ENCODE assay signal across 25 mouse cellular contexts in genomic region chr9:108858792-108859527, GRCm38 (mm10). TPM values are rescaled to one million over a fixed set of nuclear protein-coding genes. Genes with fewer than 3 reads are reported as not detected.
A peak's percentile ranks its signal among the peaks of the same experiment; 100 is the strongest.
DNase-seq lines count a peak whose midpoint lies in the region; ATAC-seq and TF ChIP-seq lines count a peak whose summit lies in the region.
"Had no signal": no experiment of that assay in that cellular context is flagged by ENCODE, and none has a peak within 500 bp of the region (broad histone marks: within the 10 kb centered on the region; RNA-seq: fewer than 3 reads in every experiment).

No protein-coding gene starts in this region.

- DNase-seq in gastrocnemius, adult 18-20 months (ENCODE audit: low spot score) = peak; percentile 33
- no peak for DNase-seq in gastrocnemius, adult 8-10 months (ENCODE audit: low spot score in 2 of 2)
- DNase-seq in heart, postnatal 25 days (ENCODE audit: low spot score) = no peak
- DNase-seq in heart, postnatal 4 days = peak; percentile 48
- DNase-seq in heart, adult 11 months = no peak
- no peak for DNase-seq in liver, postnatal 0 days
- DNase-seq: adrenal gland, adult 8-10 months; adrenal gland, postnatal 36 days; B cell, adult 2 months; cerebellum, adult 2 months; cerebellum, postnatal 10 days; forebrain, postnatal 0 days; gastrocnemius, postnatal 10 days; kidney, adult 18-20 months had no signal

- H3K4me1 ChIP-seq in heart, embryonic 13.5 days = peaks cover 21% of the 10 kb centered on the region
- H3K4me1 ChIP-seq in liver, embryonic 15.5 days (replicated peaks) = peaks cover 26% of the 10 kb centered on the region
- peaks cover 20% of the 10 kb centered on the region for H3K4me1 ChIP-seq in liver, postnatal 0 days (ENCODE audit: insufficient read depth)

- H3K36me3 ChIP-seq in heart, embryonic 13.5 days = peaks cover 43% of the 10 kb centered on the region
- no peaks in the 10 kb centered on the region for H3K36me3 ChIP-seq in liver, embryonic 15.5 days (replicated peaks)
- H3K36me3 ChIP-seq in liver, postnatal 0 days (replicated peaks; ENCODE audit: insufficient read depth, low read length) = 0 out of 2 replicates have a peak, but pooled peaks cover 3% of the 10 kb centered on the region

- no peak overlapping the region for H3K4me2 ChIP-seq in heart, embryonic 13.5 days
- H3K4me2 ChIP-seq in liver, embryonic 15.5 days = no peak overlapping the region
- no peak overlapping the region for H3K4me2 ChIP-seq in liver, postnatal 0 days (ENCODE audit: low read depth, low read length)
- H3K4me2 ChIP-seq: forebrain, embryonic 13.5 days; heart, embryonic 15.5 days; hindbrain, embryonic 12.5 days had no signal

- H3K4me3 ChIP-seq in heart, embryonic 13.5 days = no peak overlapping the region
- no peak overlapping the region for H3K4me3 ChIP-seq in liver, embryonic 15.5 days (replicated peaks)
- H3K4me3 ChIP-seq in liver, postnatal 0 days (ENCODE audit: low read depth, low read length) = no peak overlapping the region
- H3K4me3 ChIP-seq: embryonic facial prominence, embryonic 10.5 days; forebrain, embryonic 13.5 days; heart, embryonic 15.5 days; hindbrain, embryonic 12.5 days had no signal

- TF ChIP-seq CTCF in liver, postnatal 0 days (IDR thresholded peaks at IDR 0.05; ENCODE audit: low read depth) = no peak

- H3K9me3 ChIP-seq in heart, embryonic 13.5 days = no peaks in the 10 kb centered on the region
- no peaks in the 10 kb centered on the region for H3K9me3 ChIP-seq in liver, embryonic 15.5 days (replicated peaks)
- H3K9me3 ChIP-seq in liver, postnatal 0 days (ENCODE audit: low read length) = no peaks in the 10 kb centered on the region
- H3K9me3 ChIP-seq: embryonic facial prominence, embryonic 10.5 days; forebrain, embryonic 13.5 days; G1E; heart, embryonic 15.5 days; hindbrain, embryonic 12.5 days had no signal

- 0 out of 2 replicates have a peak overlapping the region, but pooled peaks have one; percentile 8 for H3K9ac ChIP-seq in heart, embryonic 13.5 days
- H3K9ac ChIP-seq in liver, embryonic 15.5 days = no peak overlapping the region
- no peak overlapping the region for H3K9ac ChIP-seq in liver, postnatal 0 days (replicated peaks)
- H3K9ac ChIP-seq: forebrain, embryonic 13.5 days; forebrain, postnatal 0 days; heart, embryonic 15.5 days; hindbrain, embryonic 12.5 days had no signal

- intact Hi-C loops in heart, postnatal 25 days (cut with DNase I) = no loop called here

- no peak for ATAC-seq in heart, embryonic 13.5 days (ENCODE audit: extremely low read depth, insufficient number of reproducible peaks, low FRiP score, low TSS enrichment)
- no peak for ATAC-seq in liver, embryonic 15.5 days (ENCODE audit: insufficient read depth)
- no peak for ATAC-seq in liver, postnatal 0 days
- ATAC-seq: CD4-positive, CD25-positive, alpha-beta regulatory T cell, adult 4 months; forebrain, embryonic 13.5 days; forebrain, postnatal 0 days; hindbrain, embryonic 16.5 days; inflammation-experienced regulatory T-cells, adult 6 months had no signal

- no peak overlapping the region for H3K27ac ChIP-seq in heart, embryonic 13.5 days (replicated peaks)
- 0 out of 2 replicates have a peak overlapping the region, but pooled peaks have one; percentile 15 for H3K27ac ChIP-seq in liver, embryonic 15.5 days (replicated peaks)
- H3K27ac ChIP-seq in liver, postnatal 0 days (ENCODE audit: low read depth) = no peak overlapping the region
- H3K27ac ChIP-seq: embryonic facial prominence, embryonic 10.5 days; forebrain, embryonic 13.5 days; heart, embryonic 15.5 days; hindbrain, embryonic 12.5 days had no signal

- TF ChIP-seq EP300 in liver, postnatal 0 days (IDR thresholded peaks at IDR 0.05; ENCODE audit: low read depth) = no peak

- H3K27me3 ChIP-seq in heart, embryonic 13.5 days (replicated peaks) = peaks cover 9% of the 10 kb centered on the region; the same call in 1 of the 2 replicates
- no peaks in the 10 kb centered on the region for H3K27me3 ChIP-seq in liver, embryonic 15.5 days
- no peaks in the 10 kb centered on the region for H3K27me3 ChIP-seq in liver, postnatal 0 days (ENCODE audit: insufficient read depth, low read length)
- H3K27me3 ChIP-seq: forebrain, embryonic 13.5 days; heart, embryonic 15.5 days had no signal

- 69% methylated on average over 8 of the region's 8 CpGs for WGBS in heart, embryonic 13.5 days
- WGBS in liver, embryonic 15.5 days (ENCODE audit: insufficient replicate concordance) = 62% methylated on average over 8 of the region's 8 CpGs
- WGBS in liver, postnatal 0 days (ENCODE audit: insufficient replicate concordance) = 60% methylated on average over 8 of the region's 8 CpGs

RNA-seq across cellular contexts. Expression of gene Slc26a6, which starts 5.9 kb away (rescaled TPM):
- total RNA-seq in gastrocnemius, adult 18-20 months (2021) = 10 to 100 TPM; 14.0 to 14.6 TPM
- total RNA-seq in gastrocnemius, adult 8-10 months (2022) = 10 to 100 TPM; 14.6 to 25.3 (median 16.4) TPM
- polyA plus RNA-seq in heart, embryonic 13.5 days (2015; fragmentation: Nextera tagmentation; extraction: Ambion mirVana) = 5.1 and 5.7 TPM in 2 replicates
- 10 to 100 TPM; 27.4 to 28.7 TPM for total RNA-seq in heart, postnatal 25 days (2021)
- total RNA-seq in heart, postnatal 4 days (2021) = 10 to 100 TPM in 1 of 2 experiments, 1 to 10 TPM in 1; 8.4 to 10.1 TPM
- polyA plus RNA-seq in liver, embryonic 15.5 days (2015; fragmentation: Nextera tagmentation; extraction: Ambion mirVana) = 6.3 and 6.5 TPM in 2 replicates
- polyA plus RNA-seq in liver, postnatal 0 days (2015; fragmentation: Nextera tagmentation; extraction: Ambion mirVana) = 2.4 TPM in 2 replicates

RNA-seq across cellular contexts. Expression of gene Celsr3, which starts 32.8 kb away (rescaled TPM):
- total RNA-seq in gastrocnemius, adult 18-20 months (2021) = under 1 TPM in 1 of 2 experiments, not detected in 1; 0.02 TPM
- total RNA-seq in gastrocnemius, adult 8-10 months (2022) = under 1 TPM in 1 of 4 experiments, not detected in 3; 0.05 TPM
- 0.09 and 0.10 TPM in 2 replicates for polyA plus RNA-seq in heart, embryonic 13.5 days (2015; fragmentation: Nextera tagmentation; extraction: Ambion mirVana)
- total RNA-seq in heart, postnatal 25 days (2021) = under 1 TPM; 0.03 to 0.23 TPM
- total RNA-seq in heart, postnatal 4 days (2021) = under 1 TPM; 0.07 TPM
- polyA plus RNA-seq in liver, embryonic 15.5 days (2015; fragmentation: Nextera tagmentation; extraction: Ambion mirVana) = 0.15 and 0.16 TPM in 2 replicates
- polyA plus RNA-seq in liver, postnatal 0 days (2015; fragmentation: Nextera tagmentation; extraction: Ambion mirVana) = 0.09 and 0.23 TPM in 2 replicates
- polyA plus RNA-seq: G1E; inflammation-experienced regulatory T-cells, adult 6 months had no signal

RNA-seq across cellular contexts. Expression of gene Nckipsd, which starts 50.8 kb away (rescaled TPM):
- total RNA-seq in gastrocnemius, adult 18-20 months (2021) = 1 to 10 TPM; 4.4 TPM
- 1 to 10 TPM; 3.6 to 4.9 (median 4.2) TPM for total RNA-seq in gastrocnemius, adult 8-10 months (2022)
- 9.7 and 10.6 TPM in 2 replicates for polyA plus RNA-seq in heart, embryonic 13.5 days (2015; fragmentation: Nextera tagmentation; extraction: Ambion mirVana)
- 1 to 10 TPM; 7.9 to 8.3 TPM for total RNA-seq in heart, postnatal 25 days (2021)
- 1 to 10 TPM; 8.1 to 8.2 TPM for total RNA-seq in heart, postnatal 4 days (2021)
- polyA plus RNA-seq in liver, embryonic 15.5 days (2015; fragmentation: Nextera tagmentation; extraction: Ambion mirVana) = 3.9 and 9.1 TPM in 2 replicates
- 4.5 TPM in 2 replicates for polyA plus RNA-seq in liver, postnatal 0 days (2015; fragmentation: Nextera tagmentation; extraction: Ambion mirVana)

RNA-seq across cellular contexts. Expression of gene Tmem89, which starts 55.5 kb away (rescaled TPM):
- total RNA-seq in gastrocnemius, adult 18-20 months (2021) = not detected
- total RNA-seq in gastrocnemius, adult 8-10 months (2022) = under 1 TPM in 1 of 4 experiments, not detected in 3; 0.53 TPM
- not detected in 2 replicates for polyA plus RNA-seq in heart, embryonic 13.5 days (2015; fragmentation: Nextera tagmentation; extraction: Ambion mirVana)
- not detected for total RNA-seq in heart, postnatal 25 days (2021)
- total RNA-seq in heart, postnatal 4 days (2021) = not detected
- not detected in 2 replicates for polyA plus RNA-seq in liver, embryonic 15.5 days (2015; fragmentation: Nextera tagmentation; extraction: Ambion mirVana)
- polyA plus RNA-seq in liver, postnatal 0 days (2015; fragmentation: Nextera tagmentation; extraction: Ambion mirVana) = not detected in 2 replicates
- total RNA-seq: adrenal gland, postnatal 36 days; G1E; gastrocnemius, postnatal 10 days had no signal
- polyA plus RNA-seq: embryonic facial prominence, embryonic 10.5 days; embryonic facial prominence, embryonic 14.5 days; forebrain, embryonic 13.5 days; G1E; heart, embryonic 15.5 days; hindbrain, embryonic 16.5 days; inflammation-experienced regulatory T-cells, adult 6 months had no signal

Comparison
In these comparisons a context has a peak if more than half of its experiments do, and no peak if none do; other contexts are left out.
1. DNase-seq: peak in gastrocnemius, adult 18-20 months (single experiment) and heart, postnatal 4 days (single experiment); none in gastrocnemius, adult 8-10 months (0 of 2), heart, postnatal 25 days (single experiment), heart, adult 11 months (single experiment) and liver, postnatal 0 days (single experiment).